Comparison of ENCODE assay signal across 11 mouse cellular contexts in the genomic region with DNA sequence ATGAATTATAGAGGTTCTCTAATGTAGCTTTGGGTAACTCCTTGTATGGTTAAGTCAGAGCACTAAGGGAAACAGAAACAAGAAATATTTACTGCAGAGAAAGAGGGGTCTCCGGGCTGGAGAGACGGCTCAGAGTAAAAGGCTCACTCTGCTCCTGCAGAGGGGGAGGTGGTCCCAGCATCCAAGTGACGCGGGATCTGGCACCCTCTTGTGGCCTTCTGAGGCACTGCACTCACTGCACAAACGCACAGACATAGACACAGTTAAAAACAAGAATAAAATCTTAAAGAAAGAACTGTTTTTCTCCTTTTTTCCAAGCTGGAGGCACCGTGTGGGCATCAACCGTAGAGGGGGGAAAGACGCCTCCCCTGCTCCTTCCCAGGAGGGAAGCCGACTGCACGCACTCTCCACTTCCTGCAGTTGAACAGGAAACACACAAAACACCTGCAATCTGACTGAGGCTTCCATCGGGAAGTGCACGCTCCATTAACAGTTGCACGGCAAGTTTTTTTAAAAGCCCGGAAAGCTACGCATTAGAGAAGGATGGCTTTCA.
DNase-seq lines count a peak whose midpoint lies in the region; ATAC-seq and TF ChIP-seq lines count a peak whose summit lies in the region.
"Had no signal": no experiment of that assay in that cellular context is flagged by ENCODE, and none has a peak within 500 bp of the region (broad histone marks: within the 10 kb centered on the region; RNA-seq: fewer than 3 reads in every experiment).

No protein-coding gene starts in this region.

- TF ChIP-seq CTCF in lung, embryonic 14.5 days (IDR thresholded peaks at IDR 0.05; ENCODE audit: low read depth), result peak; percentile 52
- TF ChIP-seq CTCF in Patski (IDR thresholded peaks at IDR 0.05), result peak; percentile 49

- 83% methylated on average over 15 of the region's 15 CpGs for WGBS in hindbrain, embryonic 10.5 days
- WGBS in hindbrain, embryonic 14.5 days, result 74% methylated on average over 15 of the region's 15 CpGs
- WGBS in lung, embryonic 14.5 days, result 77% methylated on average over 15 of the region's 15 CpGs
- 57% methylated on average over 15 of the region's 15 CpGs for WGBS in limb, embryonic 12.5 days

- POLR2A ChIA-PET in Patski (lab: Charles Lee), result no interaction called here

- no peaks in the 10 kb centered on the region for H3K9me3 ChIP-seq in hindbrain, embryonic 10.5 days
- H3K9me3 ChIP-seq in hindbrain, embryonic 14.5 days (ENCODE audit: control insufficient read depth, low read length), result peaks cover 6% of the 10 kb centered on the region; the same call in 1 of the 2 replicates
- no peaks in the 10 kb centered on the region for H3K9me3 ChIP-seq in lung, embryonic 14.5 days (ENCODE audit: low read depth, low read length)
- peaks cover 9% of the 10 kb centered on the region; the same call in 1 of the 2 replicates for H3K9me3 ChIP-seq in limb, embryonic 12.5 days

- in situ Hi-C loops in Patski (cut with MboI; ENCODE audit: low pct_unique_long_range_greater_than_20kb), result no loop called here

- H3K27me3 ChIP-seq in hindbrain, embryonic 10.5 days (ENCODE audit: insufficient read depth, poor library complexity, severe bottlenecking), result no peaks in the 10 kb centered on the region
- H3K27me3 ChIP-seq in hindbrain, embryonic 14.5 days (ENCODE audit: control insufficient read depth, insufficient read depth, low read length), result no peaks in the 10 kb centered on the region
- no peaks in the 10 kb centered on the region for H3K27me3 ChIP-seq in lung, embryonic 14.5 days (ENCODE audit: insufficient read depth, low read length)
- no peaks in the 10 kb centered on the region for H3K27me3 ChIP-seq in Patski
- no peaks in the 10 kb centered on the region for H3K27me3 ChIP-seq in limb, embryonic 12.5 days
- H3K27me3 ChIP-seq: heart, embryonic 13.5 days; midbrain, embryonic 12.5 days had no signal

- H3K4me2 ChIP-seq in hindbrain, embryonic 14.5 days (replicated peaks), result no peak overlapping the region
- H3K4me2 ChIP-seq in lung, embryonic 14.5 days, result no peak overlapping the region
- H3K4me2 ChIP-seq in limb, embryonic 12.5 days, result no peak overlapping the region
- H3K4me2 ChIP-seq: heart, embryonic 13.5 days; midbrain, embryonic 12.5 days had no signal

- H3K36me3 ChIP-seq in hindbrain, embryonic 10.5 days, result no peaks in the 10 kb centered on the region
- no peaks in the 10 kb centered on the region for H3K36me3 ChIP-seq in hindbrain, embryonic 14.5 days (replicated peaks; ENCODE audit: control insufficient read depth, insufficient read depth)
- no peaks in the 10 kb centered on the region for H3K36me3 ChIP-seq in lung, embryonic 14.5 days (ENCODE audit: insufficient read depth)
- no peaks in the 10 kb centered on the region for H3K36me3 ChIP-seq in limb, embryonic 12.5 days
- H3K36me3 ChIP-seq: heart, embryonic 13.5 days; midbrain, embryonic 12.5 days had no signal

- no peak for ATAC-seq in hindbrain, embryonic 14.5 days (ENCODE audit: low FRiP score)
- no peak for ATAC-seq in lung, embryonic 14.5 days (ENCODE audit: insufficient read depth)
- ATAC-seq in Patski, result no peak
- peak; percentile 6; the same call in 1 of the 2 replicates for ATAC-seq in limb, embryonic 12.5 days (ENCODE audit: insufficient number of reproducible peaks, insufficient read depth, low FRiP score, low TSS enrichment, low read depth)
- ATAC-seq in frontal cortex, adult (ENCODE audit: low TSS enrichment), result no peak

- no peak overlapping the region for H3K9ac ChIP-seq in hindbrain, embryonic 14.5 days
- H3K9ac ChIP-seq in lung, embryonic 14.5 days, result no peak overlapping the region
- no peak overlapping the region for H3K9ac ChIP-seq in limb, embryonic 12.5 days (replicated peaks)
- H3K9ac ChIP-seq: heart, embryonic 13.5 days; midbrain, embryonic 12.5 days had no signal

- no peak overlapping the region for H3K4me3 ChIP-seq in hindbrain, embryonic 10.5 days
- H3K4me3 ChIP-seq in hindbrain, embryonic 14.5 days (replicated peaks; ENCODE audit: low read length), result no peak overlapping the region
- H3K4me3 ChIP-seq in lung, embryonic 14.5 days (ENCODE audit: low read depth, low read length), result no peak overlapping the region
- no peak overlapping the region for H3K4me3 ChIP-seq in limb, embryonic 12.5 days (replicated peaks)
- H3K4me3 ChIP-seq: heart, embryonic 13.5 days; midbrain, embryonic 12.5 days had no signal

- H3K4me1 ChIP-seq in hindbrain, embryonic 10.5 days (replicated peaks), result no peaks in the 10 kb centered on the region
- no peaks in the 10 kb centered on the region for H3K4me1 ChIP-seq in hindbrain, embryonic 14.5 days (replicated peaks; ENCODE audit: control insufficient read depth, insufficient read depth, low read length)
- no peaks in the 10 kb centered on the region for H3K4me1 ChIP-seq in lung, embryonic 14.5 days (ENCODE audit: insufficient read depth)
- H3K4me1 ChIP-seq in limb, embryonic 12.5 days (replicated peaks), result peaks cover 13% of the 10 kb centered on the region; the same call in 1 of the 2 replicates
- H3K4me1 ChIP-seq: heart, embryonic 13.5 days; midbrain, embryonic 12.5 days had no signal

- peak; percentile 18 for DNase-seq in hindbrain, embryonic 10.5 days (ENCODE audit: low spot score)
- no peak for DNase-seq in hindbrain, embryonic 14.5 days (ENCODE audit: low spot score)
- DNase-seq in lung, embryonic 14.5 days, result no peak
- DNase-seq in lung, postnatal 25 days (ENCODE audit: low spot score), result no peak
- DNase-seq in Patski (ENCODE audit: low read depth, low spot score), result no peak
- DNase-seq in adrenal gland, adult (ENCODE audit: inconsistent age in 2 of 2, low spot score in 1 of 2), result no peak
- DNase-seq: thymus, postnatal 25 days had no signal

- H3K27ac ChIP-seq in hindbrain, embryonic 10.5 days, result no peak overlapping the region
- no peak overlapping the region for H3K27ac ChIP-seq in hindbrain, embryonic 14.5 days
- no peak overlapping the region for H3K27ac ChIP-seq in lung, embryonic 14.5 days (ENCODE audit: low read depth)
- 0 out of 2 replicates have a peak overlapping the region, but pooled peaks have one; percentile 41 for H3K27ac ChIP-seq in limb, embryonic 12.5 days
- H3K27ac ChIP-seq: heart, embryonic 13.5 days; midbrain, embryonic 12.5 days had no signal

- CTCF ChIA-PET in Patski (lab: Charles Lee), result interaction anchor here (1.2 kb wide), 1 partner anchor 206 kb away, joined by 3 read pairs; no protein-coding TSS in a partner anchor
